Mouse (Mus musculus) frontal cortex, postnatal 14 days (tissue): ENCODE data around the gene Creb3.
A peak's percentile ranks its signal among the peaks of the same experiment; 100 is the strongest.
"Not testable (repeated sequence)": the region's sequence is repeated elsewhere in the genome, so short reads cannot be mapped to it uniquely, and the experiment has no call there.

Source experiments
- DNase-seq, 2 experiments: peaks; one replicate each; pipeline ENCODE4 v3.0.0; 2022; ENCODE audit warnings: low spot score in 2 of 2

The Creb3 gene

DNA sequence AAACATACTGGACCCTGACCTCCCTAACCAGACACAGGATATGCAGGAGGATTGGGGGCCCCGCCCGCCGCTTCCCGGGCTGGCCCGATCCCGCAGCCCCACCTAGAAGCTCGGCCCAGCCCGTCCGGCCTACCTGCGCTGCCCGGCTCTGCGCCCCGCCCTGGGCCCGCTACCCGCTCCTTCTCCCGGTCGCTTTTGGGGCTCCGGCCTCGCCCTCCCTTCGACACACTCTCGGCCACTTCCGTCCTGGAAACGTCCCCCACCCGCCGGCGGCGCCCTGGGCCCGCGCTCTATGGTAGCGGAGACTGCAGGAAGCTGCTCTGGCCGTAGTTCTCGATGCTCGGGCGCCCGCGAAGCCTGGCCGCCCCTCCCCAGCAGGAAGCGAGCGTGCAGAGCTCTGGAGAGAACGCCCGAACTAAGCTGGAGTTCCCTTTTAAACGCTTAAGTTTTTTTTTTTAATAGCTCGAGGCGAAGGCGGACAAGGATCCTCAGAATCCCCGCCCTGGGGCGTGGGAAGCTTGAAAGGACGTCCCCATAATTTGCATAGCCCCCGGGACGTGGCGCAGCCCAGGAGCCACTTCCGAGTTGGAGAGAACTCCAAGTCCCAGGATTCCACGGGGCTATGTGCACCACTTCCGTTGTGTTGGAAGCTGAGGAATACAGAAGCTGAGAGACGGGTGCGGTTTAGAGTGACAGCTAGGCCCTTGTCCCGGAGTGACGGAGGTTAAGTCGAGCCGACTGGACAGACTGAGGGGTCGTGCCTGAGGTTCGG, at the start of gene Creb3, which contains the start of gene Tln1:
TSS of gene Creb3 (plus strand) at position 336 of the 772 bp plus-strand sequence.
TSS of gene Tln1 (minus strand) at position 695 of the 772 bp plus-strand sequence.
- DNase-seq, result peak; percentile 90 to 94

DNA sequence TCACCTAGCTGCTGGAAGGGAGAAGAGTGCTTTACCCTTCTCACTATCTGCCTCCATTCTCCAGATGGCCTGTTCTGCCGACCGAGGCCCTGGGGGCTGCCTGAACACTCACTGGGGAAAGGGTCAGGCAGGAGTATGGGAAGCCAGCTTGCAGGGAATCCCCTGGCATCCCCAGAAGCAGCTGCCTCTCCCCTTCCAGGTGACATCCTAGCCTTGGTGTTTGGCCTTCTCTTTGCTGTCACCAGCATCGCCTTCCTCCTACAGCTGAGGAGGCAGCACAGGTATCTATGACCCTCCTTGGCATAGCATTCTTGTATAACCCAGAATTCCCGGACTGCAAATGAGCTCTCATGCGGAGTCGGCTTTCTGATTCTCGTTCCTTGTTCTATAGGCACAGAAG, 49.5 kb upstream of the Creb3 start:
- DNase-seq, result no peak

DNA sequence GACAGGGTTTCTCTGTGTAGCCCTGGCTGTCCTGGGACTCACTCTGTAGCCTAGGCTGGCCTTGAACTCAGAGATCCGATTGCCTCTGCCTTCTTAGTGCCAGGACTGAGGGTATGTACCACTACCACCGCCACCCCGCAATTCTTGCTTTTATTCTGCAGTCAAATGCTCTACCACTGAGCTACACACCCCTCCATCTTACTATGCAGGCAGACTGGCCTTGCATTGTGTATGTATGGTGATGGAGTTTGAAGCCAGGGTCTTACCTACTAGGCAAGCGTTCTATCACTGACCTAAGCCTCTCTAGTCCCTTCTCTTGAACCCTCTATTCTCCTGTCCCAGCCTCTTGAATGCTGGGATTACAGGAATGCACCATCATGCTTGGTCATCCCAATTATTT, 48.8 kb upstream of the Creb3 start:
- no peak for DNase-seq

DNA sequence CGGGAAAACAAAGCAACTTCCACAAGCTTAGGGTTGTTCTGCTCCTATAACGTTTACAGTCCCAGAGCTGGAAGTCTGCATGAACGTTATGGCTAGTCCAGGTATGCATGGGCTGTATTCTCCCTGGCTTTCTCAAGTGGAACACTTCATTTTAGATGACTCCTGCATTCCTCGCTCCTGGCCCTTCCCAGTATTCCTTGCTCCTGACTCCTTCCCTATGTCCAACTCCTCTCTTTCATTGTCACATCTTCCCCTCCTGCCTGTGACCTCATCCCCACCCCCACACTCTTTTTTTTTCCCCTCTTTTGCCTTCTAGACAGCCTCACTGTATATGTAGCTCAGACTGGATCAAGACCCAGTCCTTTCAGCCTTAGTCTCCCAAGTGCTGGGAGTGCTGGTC, 48.3 kb upstream of the Creb3 start:
- DNase-seq, result no peak

DNA sequence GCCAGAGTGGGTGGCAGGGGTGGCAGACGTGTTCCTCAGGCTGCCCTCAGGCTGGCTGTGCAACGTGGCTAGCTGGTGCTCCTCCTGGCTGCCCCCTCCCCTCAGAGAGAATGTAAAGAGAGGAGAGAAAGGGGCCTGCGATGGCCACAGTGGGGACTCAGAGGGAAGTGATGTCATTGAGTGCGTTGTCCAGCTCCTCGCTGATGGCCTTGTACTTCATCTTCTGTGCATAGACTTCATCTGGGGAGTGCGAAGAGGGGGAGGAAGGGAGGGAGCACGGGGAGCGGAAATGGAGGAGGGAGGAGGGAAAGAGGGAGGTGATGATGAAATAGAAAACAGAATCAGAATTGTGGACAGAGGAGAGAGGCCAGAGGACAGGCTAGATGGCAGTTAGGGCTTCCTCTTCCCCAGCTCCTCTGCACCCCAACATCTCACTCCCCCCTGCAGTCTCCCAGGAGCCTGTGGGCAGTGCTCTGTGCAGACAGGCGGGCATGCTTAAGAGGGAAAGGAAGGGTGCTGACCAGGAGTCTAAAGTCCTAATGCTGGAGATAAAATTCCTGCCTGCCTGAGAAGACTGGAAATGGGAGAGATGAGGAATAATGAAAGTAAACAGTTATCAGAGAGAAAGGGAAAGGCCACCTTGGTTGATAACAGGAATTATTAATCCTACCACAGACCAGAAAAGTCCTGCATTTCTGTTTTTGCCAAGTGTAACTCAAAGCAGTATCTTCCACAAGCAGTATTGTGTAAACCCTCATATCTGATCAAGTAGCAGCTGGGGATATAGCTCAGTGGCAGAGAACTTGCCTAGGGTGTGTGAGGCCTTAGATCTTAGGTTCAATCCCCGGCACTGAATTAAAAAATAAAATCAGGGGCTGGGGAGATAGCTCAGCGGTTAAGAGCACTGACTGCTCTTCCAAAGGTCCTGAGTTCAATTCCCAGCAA, 46.1 kb upstream of the Creb3 start:
- DNase-seq, result no peak

DNA sequence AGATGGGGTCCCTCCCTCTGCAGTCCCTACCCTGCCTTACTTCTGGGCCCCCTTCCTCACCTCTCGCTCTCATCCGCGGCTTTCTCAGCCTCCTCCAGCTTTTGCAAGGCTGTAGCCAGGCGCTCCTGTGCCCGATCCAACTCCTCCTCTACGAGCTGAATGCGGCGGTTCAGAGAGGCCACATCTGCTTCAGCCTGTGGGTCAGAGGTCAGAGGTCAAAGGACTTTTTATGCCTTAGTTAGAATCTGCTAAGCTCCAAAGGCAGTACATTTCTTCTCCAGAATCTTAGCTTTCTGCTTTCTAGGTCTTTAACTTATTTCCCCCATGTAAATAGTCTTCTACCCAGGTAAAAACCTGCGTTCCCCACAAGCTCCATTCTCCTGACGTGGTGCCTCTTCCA, 42.6 kb upstream of the Creb3 start:
- DNase-seq, result no peak

DNA sequence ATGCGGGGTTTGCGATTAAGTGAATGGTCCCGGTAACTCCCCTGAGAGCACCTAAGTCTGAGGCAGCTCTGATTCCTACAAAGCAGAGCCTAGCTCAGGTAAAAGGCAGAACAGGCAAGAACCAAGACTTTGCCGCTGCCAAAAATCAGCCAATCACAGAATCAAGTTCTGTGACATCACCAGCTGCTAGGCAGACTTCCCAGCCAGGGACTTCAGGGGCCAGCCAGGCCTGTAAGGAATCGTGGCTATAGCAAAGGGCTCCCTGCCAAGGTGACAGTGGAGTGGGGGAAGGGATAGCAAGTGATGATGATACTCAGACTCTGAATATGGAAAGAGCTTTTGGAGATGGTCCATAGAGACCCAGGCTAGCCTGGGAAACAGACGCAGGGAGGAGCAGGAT, 42.2 kb upstream of the Creb3 start:
- peak; percentile 73 to 87 for DNase-seq

DNA sequence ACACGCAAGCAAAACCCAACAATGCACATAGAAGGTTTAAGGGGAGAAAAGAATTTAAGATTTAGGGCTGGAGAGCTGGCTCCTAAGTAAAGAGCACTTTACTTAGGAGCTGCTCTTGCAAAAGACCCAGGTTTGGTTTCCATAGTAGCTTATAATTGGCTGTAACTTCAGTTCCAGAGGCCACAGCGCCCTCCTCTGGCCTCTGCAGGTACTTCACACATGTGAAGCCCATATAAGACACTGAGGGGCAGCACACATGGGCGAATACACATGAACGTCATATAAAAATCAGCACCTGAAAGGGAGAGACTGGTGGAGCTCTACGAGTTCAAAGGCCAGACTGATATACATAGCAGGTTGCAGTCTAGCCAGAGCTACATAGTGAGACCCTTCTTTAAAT, 34.3 kb upstream of the Creb3 start:
- DNase-seq, result no peak

DNA sequence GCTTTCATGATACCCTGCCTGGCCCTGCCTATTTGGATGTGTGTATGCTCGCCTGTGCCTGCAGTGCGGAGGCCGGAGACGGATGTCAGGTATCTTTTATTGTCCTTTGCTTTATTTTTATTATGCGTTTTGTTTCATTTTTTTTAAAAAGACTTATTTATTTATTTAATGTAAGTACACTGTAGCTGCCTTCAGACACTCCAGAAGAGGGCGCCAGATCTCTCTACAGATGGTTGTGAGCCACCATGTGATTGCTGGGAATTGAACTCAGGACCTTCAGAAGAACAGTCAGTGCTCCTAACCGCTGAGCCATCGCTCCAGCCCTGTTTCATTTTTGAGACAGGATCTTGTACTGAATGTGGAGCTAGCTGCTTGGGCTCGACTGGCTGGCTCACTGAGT, 33.6 kb upstream of the Creb3 start:
- DNase-seq, result no peak

DNA sequence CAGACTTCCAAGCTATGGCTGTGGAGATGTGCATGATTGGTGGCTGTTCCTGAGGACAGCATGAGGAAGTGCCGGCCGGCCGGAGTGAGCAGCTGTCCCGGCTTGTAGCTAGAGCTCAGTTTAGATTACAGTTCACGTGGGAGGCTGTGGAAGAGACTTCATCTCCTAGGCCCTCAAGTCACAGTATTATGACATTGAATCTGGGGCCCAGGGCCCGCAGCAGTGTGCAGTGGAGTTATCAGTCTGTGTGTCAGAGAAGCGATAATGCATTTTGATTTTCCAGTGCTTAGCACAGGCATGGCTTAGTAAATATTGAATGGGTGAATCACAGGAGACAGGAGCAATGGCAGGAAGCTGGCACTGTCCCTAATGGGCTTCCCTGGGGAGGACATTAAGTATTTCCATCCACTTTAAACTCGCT, 32.0 kb upstream of the Creb3 start:
- no peak for DNase-seq

DNA sequence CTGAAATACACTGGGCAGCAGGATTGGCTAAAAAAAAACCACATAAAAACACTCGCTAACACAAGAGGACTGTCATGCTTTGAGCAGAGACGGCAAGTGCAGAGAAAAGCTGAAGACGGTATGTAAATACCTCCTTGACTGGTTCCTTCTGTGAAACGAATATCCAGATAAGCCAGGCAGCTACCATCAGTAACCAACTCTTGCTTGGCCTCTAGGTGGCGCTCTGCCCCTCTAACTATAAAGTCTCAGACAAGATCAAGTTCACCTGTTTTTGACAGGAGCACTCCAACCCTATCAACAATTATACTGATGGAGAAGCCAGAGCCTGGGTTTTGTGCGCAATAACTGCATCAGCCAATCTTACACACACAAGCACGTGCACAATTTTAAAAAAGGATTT, 31.6 kb upstream of the Creb3 start:
- peak; percentile 42 to 70 for DNase-seq

DNA sequence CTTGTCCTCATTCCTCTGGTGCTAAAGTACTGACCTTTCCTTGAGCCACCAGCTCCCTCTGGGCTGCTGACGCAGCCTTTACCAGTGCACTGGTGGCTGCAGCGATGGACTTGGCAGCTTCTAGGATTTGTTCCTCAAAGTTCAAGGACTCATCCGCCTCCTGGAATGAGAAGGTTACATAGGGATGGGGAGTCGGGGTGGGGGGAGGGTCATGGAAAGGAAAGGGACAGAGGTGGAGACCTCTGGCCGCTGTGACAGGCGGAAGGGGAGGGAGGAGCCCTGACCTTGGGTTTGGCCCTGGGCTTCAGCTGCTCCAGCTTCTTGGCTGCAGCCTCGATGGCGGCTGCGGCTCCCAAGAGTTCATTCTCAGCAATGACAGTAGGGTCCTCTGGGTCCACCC, 28.9 kb upstream of the Creb3 start:
- DNase-seq, result no peak

DNA sequence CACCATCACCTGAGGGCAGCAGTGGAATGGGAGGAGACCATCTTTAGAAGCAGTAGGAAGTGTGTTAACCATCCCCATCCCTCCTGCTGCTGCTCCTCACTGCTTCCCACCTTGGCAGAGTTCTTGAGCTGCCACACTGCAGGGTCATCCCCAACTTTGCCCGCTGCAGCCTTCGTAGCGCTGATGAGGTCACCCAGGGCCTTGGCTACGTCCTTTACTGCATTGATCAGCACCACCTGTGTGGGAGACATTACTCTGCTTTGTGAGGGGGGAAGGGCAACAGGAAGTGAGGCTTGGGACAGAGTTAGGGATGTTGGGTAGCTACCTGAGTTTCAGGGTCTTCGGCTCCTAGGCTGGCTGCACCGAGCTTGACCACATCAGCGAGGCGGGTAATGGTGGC, 26.5 kb upstream of the Creb3 start:
- no peak for DNase-seq

DNA sequence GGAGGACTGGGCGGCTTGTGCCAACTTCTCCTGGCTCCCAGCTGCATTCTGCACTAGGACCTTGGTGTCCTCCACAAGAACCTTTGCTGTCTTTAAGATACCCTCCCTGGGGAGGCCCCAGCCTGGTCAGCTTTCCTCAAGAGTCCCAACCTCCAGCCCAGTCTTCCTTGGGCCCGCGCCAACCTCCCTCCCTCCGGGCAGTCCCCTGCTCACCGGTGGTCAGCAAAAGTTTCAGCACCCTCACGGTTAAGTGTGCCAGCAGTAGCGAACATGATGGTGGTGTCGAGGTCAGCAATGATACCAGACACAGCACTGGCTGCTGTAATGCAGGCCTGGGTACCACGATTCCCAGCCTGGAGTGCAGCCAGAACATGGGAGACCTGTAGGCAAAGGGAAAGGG, 26.1 kb upstream of the Creb3 start:
- DNase-seq, result no peak

DNA sequence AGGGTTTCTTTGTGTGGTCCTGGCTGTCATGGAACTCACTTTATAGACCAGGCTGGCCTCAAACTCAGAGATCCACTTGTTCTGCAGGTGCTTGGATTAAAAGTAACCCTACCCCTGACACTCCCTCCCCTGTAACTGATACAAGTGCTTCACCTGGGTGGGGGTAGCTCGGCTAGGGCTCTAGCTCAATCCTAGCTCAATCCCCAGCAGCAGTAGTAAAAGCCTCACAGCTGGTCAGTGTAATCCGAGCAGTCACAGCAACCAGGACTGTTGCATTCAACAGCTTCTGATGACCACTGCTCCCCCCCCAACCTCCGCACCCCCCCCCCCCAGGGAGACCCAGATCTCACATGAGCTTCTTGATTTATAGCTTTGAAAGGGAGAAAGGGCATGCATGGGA, 20.1 kb upstream of the Creb3 start:
- no peak for DNase-seq

DNA sequence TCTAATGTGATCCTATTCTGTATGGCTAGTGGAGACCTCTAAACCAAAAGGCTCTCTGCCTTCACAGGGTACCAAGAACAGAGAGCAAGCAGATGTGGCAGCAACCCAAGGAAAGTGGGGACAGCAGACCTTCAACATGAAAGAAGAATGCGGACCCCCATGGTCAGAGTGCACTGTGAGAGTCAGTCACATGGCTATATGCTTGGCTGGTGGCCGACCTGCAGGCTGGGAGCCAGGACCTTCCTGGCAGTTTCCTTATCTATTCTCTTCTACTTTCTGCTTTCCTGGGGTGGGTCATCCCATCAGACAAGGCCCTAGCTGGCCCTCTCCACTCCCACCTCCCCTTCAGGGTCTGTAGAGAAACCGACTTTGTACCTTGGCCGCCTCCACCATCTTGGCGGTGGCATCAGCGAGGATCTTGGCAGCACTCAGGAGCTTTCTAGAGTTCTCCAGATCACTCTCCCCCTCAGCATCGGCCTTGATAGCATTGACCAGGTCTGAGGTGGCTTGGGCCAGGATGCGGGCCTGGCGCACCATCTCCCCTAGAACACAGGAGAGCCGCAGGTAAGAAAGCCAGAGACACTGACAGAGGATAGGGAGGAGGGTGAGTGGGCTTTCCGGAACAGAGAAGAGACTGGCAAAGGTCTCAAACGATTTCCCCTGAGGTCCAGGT, 15.6 kb upstream of the Creb3 start:
- no peak for DNase-seq

DNA sequence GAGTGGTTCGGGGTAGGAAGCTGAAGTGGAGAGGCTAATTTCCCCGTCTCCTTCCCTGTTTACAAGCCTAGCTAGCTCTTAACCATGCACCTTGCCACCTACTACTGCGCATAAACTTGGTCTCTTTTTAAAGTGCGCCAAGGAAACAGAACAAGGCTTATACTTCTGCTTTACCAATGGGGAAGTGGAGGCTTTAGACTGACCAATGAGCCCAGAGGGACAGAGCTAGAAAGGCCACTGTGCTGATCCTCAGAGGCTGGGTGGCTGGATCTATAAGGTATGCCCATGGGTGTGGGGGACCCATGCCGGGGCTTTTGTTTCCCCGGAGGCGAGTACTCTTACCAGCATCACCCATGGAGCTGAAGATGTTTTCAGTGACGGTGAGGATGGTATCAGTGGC, 15.0 kb upstream of the Creb3 start:
- DNase-seq, result no peak

DNA sequence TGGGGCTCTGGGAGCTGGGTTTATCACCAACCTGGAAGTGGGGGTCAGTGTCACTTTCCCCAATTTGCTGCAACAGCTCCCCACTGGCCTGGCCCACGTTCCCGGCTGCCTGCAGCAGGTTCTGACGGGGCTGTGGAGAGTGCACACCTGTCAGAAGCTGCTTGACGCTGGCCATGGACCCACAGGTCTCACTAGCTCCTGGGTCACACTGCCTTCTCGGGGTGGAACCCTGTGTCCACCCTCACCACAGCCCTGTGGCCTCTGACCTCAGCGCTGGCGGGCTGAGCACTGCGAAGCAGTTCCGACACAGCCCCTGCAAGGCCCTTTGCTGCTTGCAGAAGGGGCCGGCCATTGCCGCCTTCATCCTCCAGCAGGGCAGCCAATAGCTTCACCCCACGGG, 13.1 kb upstream of the Creb3 start:
- DNase-seq, result no peak

DNA sequence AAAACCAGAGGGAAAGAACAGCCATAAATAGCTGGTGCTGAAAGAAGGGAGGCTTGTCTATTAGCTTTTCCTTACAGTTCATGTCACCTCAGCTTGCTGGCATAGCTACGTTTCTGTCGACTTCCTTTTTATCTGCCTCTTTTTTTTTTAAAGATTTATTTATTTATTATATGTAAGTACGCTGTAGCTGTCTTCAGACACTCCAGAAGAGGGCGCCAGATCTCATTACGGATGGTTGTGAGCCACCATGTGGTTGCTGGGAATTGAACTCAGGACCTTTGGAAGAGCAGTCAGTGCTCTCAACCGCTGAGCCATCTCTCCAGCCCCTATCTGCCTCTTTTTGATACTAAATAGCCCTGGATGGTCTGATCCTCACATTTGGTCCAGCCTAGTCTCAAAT, 10.3 kb upstream of the Creb3 start:
- not testable (repeated sequence) for DNase-seq

DNA sequence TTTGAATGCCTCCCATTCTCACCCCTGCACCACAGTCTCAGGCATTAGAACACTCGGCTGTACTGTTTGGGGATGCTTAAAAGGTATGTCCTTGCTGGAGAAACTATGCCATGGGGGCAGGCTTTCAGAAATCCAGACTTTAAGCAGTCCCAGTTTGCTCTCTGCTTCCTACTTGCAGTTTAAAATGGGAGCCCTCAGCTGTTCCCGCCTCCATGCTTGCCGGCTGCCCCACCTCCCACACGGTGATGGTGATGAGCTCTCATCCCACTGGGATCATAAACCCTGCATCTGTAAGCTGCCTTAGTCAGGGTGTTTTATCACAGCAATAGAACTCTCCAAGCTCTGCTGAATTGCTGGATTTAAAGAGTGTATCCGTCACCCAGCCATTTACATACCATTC, 9.7 kb upstream of the Creb3 start:
- DNase-seq, result peak in 1 of 2 experiments; percentile 49

DNA sequence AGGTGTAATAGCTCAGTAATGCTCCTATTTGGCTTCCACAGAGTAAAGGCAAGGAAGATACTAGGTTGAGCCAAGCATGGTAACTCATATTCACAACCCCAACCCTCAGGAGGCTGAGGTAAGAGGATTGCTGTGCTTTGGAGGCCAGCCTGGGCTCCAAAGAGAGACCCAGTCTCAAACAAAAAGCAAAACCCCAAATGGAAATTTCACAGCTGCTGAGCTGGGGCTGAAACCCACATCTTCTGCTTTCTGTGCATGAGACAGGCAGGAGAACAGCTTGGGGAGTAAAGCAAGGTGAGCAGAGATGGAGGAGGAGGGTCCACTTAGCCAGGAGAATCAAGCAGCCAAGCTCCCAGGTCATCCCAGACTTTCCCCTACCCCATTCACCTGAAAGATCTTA, 8.2 kb upstream of the Creb3 start:
- no peak for DNase-seq

DNA sequence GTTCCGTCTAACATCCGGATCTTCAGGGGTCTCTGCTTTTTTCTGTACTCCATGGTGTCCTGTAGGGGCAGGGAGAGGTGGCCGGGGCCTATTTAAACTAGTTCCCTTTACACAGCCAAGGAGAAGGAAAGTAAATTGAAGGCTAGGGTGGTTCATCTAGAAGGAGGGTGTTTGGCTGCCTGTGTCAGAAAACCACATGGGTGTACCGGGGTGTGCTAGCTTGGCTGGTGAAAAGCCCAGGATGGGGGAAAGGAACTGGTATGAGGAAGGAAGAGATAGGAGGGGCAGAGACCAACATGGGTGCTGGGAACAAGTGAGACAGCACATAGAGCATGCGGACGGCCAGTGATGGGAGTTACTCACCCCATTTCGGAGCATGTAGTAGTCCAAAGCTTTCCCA, 6.2 kb upstream of the Creb3 start:
- DNase-seq, result no peak
